Mouse (Mus musculus) Patski (cell line): Measurements from ENCODE around the gene Capg. TPM values are rescaled to one million over a fixed set of nuclear protein-coding genes. Genes with fewer than 3 reads are reported as not detected.
A peak's percentile ranks its signal among the peaks of the same experiment; 100 is the strongest.

ENCODE experiments used
- ATAC-seq: fragments of 100-300 bp; one replicate; pipeline ENCODE4 v1.8.0; 2021
- CTCF ChIA-PET: fragments of 350-600 bp; sonication (Branson Sonifier 250); formaldehyde crosslinking; loops from one replicate; lab custom pipeline; 2022; ENCODE audit warnings: inconsistent platforms; lab: Charles Lee
- POLR2A ChIA-PET: fragments of 350-600 bp; sonication (Branson Sonifier 250); formaldehyde crosslinking; loops from one replicate; lab custom pipeline; 2022; ENCODE audit warnings: antibody characterized with exemption, inconsistent platforms; lab: Charles Lee
- DNase-seq: peaks from one replicate; pipeline ENCODE4 v3.0.0-alpha.2; 2011; ENCODE audit warnings: low read depth, low spot score
- H3K27me3 ChIP-seq: fragments of 371-371 bp; one replicate; pipeline ENCODE4 v1.5.1; 2021
- CTCF ChIP-seq: fragments of 100-300 bp; IDR thresholded peaks from one replicate; pipeline ENCODE4 v1.5.1; 2021
- in situ Hi-C: fragments of 300-500 bp; cut with MboI; formaldehyde crosslinking; loops from 3 replicates; pipeline ENCODE4 v1.11.1; 2018; ENCODE audit warnings: low pct_unique_long_range_greater_than_20kb, mixed read lengths
- polyA plus RNA-seq: library from polyadenylated mRNA; unstranded; gene quantifications from one replicate; pipeline ENCODE4 v1.2.3, GENCODE M21; 2021

Capg gene
- polyA plus RNA-seq, 1 experiment from 2014 or later = 230 TPM

DNA sequence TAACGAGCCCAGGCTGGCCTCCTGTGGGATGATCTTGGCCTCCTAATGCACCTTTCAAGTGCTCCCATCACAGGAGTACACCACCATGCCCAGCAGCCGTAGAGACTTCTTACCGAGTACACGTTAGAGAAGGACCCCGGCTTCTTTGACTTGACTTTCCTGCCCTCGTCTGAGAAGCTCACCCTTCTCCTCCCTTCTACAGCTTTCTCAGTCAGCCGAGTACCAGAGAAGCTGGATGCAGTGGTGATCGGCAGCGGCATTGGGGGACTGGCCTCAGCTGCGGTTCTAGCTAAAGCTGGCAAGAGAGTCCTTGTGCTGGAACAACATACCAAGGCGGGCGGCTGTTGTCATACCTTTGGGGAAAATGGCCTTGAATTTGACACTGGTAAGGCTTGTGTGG is 56.6 kb downstream of the Capg start:
- ChIA-PET POLR2A (no interaction called here), CTCF (interaction anchor here (1.0 kb wide), 1 partner anchor 9 kb away, joined by 3 read pairs; no protein-coding TSS in a partner anchor)
- ATAC-seq (no peak), DNase-seq (no peak)
- no peaks in the 10 kb centered on the region for H3K27me3 ChIP-seq
- no peak for TF ChIP-seq CTCF
- in situ Hi-C loops = no loop called here

DNA sequence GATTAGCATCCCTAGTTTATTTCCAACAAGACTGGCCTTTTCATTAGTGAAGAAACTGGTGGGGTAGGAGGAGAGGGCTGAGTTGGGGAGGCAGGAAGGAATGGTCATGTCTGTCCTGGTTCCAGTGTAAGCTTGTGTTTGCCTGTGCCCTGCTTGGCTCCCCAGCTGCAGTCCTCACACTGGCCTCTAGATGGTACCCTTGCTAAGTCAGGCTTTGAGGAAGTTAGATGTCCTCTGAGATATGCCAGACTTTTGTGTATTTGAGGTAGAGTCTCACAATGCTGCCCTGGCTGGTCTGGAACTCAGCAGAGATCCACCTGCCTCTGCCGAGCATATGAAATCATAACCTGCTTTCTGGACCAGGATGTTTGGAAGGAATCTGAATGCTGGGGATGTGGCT is 57.5 kb downstream of the Capg start:
- POLR2A ChIA-PET = no interaction called here
- DNase-seq = no peak

DNA sequence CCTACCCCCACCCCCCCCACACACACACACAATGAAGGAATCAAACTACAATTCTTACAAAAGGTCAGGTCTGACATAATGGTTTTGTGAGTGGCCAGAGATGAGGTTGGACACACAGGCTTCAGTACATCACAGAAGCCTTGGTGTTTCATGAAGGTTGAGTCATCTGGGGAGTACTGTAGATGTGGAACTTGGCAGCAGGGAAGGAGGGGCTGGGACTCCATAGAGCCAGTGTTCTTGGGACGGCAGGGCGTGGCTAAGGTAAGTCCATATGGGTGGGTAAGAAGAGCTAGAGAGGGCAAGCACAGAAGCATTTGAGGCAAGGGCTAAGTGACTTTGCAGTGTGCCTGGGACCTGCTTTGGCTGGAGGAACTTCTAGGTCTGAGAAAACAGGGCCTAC is 59.9 kb downstream of the Capg start:
- no peak for TF ChIP-seq CTCF
- DNase-seq (no peak), ATAC-seq (no peak)
- ChIA-PET POLR2A (no interaction called here), CTCF (interaction anchor here (1.5 kb wide), 1 partner anchor 37 kb away, joined by 3 read pairs; no protein-coding TSS in a partner anchor)
- in situ Hi-C loops = no loop called here
- no peaks in the 10 kb centered on the region for H3K27me3 ChIP-seq

More for the DNA sequence above, 57.5 kb downstream of the Capg start:
- in situ Hi-C loops = no loop called here
- CTCF ChIA-PET = interaction anchor here (0.8 to 2.0 kb wide), 5 partner anchors 11 to 65 kb away, joined by 3 to 15 read pairs (median 3); no protein-coding TSS in a partner anchor
- peak; percentile 59 for ATAC-seq
- H3K27me3 ChIP-seq = no peaks in the 10 kb centered on the region
- peak; percentile 92 for TF ChIP-seq CTCF

GRCm38 (mm10) chr6:72607060-72607459 is 62.9 kb downstream of the Capg start:
- CTCF ChIA-PET = no interaction called here
- ATAC-seq (no peak), DNase-seq (no peak)
- POLR2A ChIA-PET = interaction anchor here (1.9 kb wide), 1 partner anchor 9 kb away, joined by 8 read pairs; the partner anchor contains the start of genes Elmod3 and Retsat
- in situ Hi-C loops = no loop called here
- H3K27me3 ChIP-seq = no peaks in the 10 kb centered on the region
- TF ChIP-seq CTCF = no peak

DNA sequence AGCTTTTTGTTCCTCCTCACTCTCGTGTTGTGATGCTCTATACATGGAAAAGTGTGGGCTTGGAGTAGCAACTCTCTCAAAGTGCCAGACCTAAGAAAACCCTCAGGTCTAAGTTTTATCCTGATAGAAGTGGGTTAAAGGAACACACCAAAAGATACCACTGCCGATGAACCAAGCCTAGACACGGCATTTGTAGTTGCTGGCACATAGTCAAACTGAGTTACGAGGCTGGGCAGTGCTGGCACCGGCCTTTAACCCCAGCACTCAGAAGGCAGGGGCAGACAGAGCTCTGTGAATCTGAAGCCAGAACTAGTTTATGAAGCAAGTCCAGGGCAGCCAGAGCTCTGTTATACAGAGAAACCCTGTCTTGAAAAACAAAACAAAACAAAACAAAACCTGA is 63.5 kb downstream of the Capg start:
- in situ Hi-C loops = no loop called here
- H3K27me3 ChIP-seq = no peaks in the 10 kb centered on the region
- ChIA-PET CTCF (interaction anchor here (0.7 to 3.1 kb wide), 3 partner anchors 9 to 133 kb away, joined by 3 to 9 read pairs (median 8); partner anchors contain the start of genes Elmod3 and Retsat), POLR2A (interaction anchor here (1.9 kb wide), 1 partner anchor 9 kb away, joined by 8 read pairs; the partner anchor contains the start of genes Elmod3 and Retsat)
- ATAC-seq (no peak), DNase-seq (no peak)
- no peak for TF ChIP-seq CTCF

GRCm38 (mm10) chr6:72608662-72609184 is 64.5 kb downstream of the Capg start:
- CTCF ChIA-PET = interaction anchor here (2.0 to 3.1 kb wide), 2 partner anchors 10 to 28 kb away, joined by 8 to 9 read pairs; partner anchors contain the start of genes Elmod3 and Retsat
- H3K27me3 ChIP-seq = no peaks in the 10 kb centered on the region
- in situ Hi-C loops = no loop called here
- ATAC-seq = no peak
- DNase-seq = no peak
- no peak for TF ChIP-seq CTCF
- POLR2A ChIA-PET = interaction anchor here (1.9 kb wide), 1 partner anchor 10 kb away, joined by 8 read pairs; the partner anchor contains the start of genes Elmod3 and Retsat

- in situ Hi-C loops = no loop called here
- TF ChIP-seq CTCF = no peak
- H3K27me3 ChIP-seq = no peaks in the 10 kb centered on the region
- DNase-seq (no peak), ATAC-seq (no peak)
- ChIA-PET POLR2A (no interaction called here), CTCF (interaction anchor here (1.0 to 3.1 kb wide), 4 partner anchors 9 to 26 kb away, joined by 3 to 8 read pairs (median 4); no protein-coding TSS in a partner anchor)
These were observed 66.1 kb downstream of the Capg start for GRCm38 (mm10) chr6:72610261-72610660.

Other genes with a start within 250 kb of the Capg start
- 0.05 TPM for gene Sftpb, start 239.8 kb upstream of the Capg start, polyA plus RNA-seq
- gene Usp39, start 199.2 kb upstream of the Capg start, polyA plus RNA-seq = 64.7 TPM
- 13.8 TPM for gene 0610030E20Rik, start 197.1 kb upstream of the Capg start, polyA plus RNA-seq
- 39.8 TPM for gene Tmem150a, start 188.9 kb upstream of the Capg start, polyA plus RNA-seq
- 98.4 TPM for gene Rnf181, start 177.4 kb upstream of the Capg start, polyA plus RNA-seq
- 33.2 TPM for gene Vamp5, start 163.9 kb upstream of the Capg start, polyA plus RNA-seq
- 189 TPM for gene Vamp8, start 153.7 kb upstream of the Capg start, polyA plus RNA-seq
- 36.3 TPM for gene Ggcx, start 130.1 kb upstream of the Capg start, polyA plus RNA-seq
- 181 TPM for gene Mat2a, start 104.8 kb upstream of the Capg start, polyA plus RNA-seq
- 0.26 TPM for gene Sh2d6, start 22.7 kb upstream of the Capg start, polyA plus RNA-seq
- gene Elmod3, start 54.0 kb downstream of the Capg start, polyA plus RNA-seq = 22.4 TPM
- gene Retsat, start 54.1 kb downstream of the Capg start, polyA plus RNA-seq = 86.5 TPM
- gene Tgoln1, start 72.6 kb downstream of the Capg start, polyA plus RNA-seq = 119 TPM
- 8.8 TPM for gene Tcf7l1, start 244.9 kb downstream of the Capg start, polyA plus RNA-seq